Mouse (Mus musculus) embryo, embryonic 11.5 days (tissue): Measurements from ENCODE around the gene Nrg3.
"Not testable (repeated sequence)": the region's sequence is repeated elsewhere in the genome, so short reads cannot be mapped to it uniquely, and the experiment has no call there.

Source experiments
- DNase-seq: peaks from one replicate; pipeline ENCODE4 v3.0.0-alpha.2; 2012; ENCODE audit warnings: low read depth, low spot score

Gene Nrg3

DNA sequence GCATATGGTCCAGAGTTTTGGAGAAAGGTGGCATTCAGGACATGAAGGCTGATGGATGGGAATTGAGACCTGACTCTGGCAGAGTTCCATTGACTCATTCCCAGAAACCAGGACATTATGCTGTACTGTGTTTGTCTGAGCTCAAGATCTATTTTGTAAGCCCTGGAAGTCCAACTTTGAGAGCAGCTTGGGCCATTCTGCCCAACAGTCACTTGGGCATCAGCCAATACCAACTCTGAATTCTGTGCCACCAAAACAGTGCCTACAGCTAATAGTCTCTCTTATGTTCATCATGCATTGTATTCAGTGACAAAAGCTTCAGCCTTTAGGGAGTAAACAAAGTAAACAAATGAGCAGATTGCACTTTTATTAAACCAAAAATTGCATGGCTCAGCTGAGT, 843.2 kb downstream of the Nrg3 start:
- DNase-seq: no peak

GRCm38 (mm10) chr14:38628862-38629619, 843.8 kb downstream of the Nrg3 start:
- no peak for DNase-seq

GRCm38 (mm10) chr14:38616969-38617368, 855.9 kb downstream of the Nrg3 start:
- DNase-seq: no peak

DNA sequence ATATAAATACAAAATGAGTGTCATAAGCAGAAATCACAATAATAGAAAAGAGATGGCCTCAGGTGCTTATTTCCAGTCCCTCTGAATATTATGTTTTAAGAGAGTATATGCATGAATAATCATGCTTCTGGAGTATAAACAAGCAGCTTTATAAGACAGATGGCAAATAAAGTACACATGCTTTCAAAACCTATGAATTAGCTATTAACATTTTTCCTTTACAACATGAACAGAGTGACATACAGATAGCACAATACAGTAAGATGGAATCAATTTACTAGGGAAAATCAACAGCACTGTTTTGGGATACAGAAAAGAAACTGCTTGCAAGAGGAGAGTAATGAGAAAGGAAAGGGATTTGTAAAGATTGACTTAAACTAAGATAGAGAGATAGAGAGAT, 875.2 kb downstream of the Nrg3 start:
- DNase-seq: no peak

DNA sequence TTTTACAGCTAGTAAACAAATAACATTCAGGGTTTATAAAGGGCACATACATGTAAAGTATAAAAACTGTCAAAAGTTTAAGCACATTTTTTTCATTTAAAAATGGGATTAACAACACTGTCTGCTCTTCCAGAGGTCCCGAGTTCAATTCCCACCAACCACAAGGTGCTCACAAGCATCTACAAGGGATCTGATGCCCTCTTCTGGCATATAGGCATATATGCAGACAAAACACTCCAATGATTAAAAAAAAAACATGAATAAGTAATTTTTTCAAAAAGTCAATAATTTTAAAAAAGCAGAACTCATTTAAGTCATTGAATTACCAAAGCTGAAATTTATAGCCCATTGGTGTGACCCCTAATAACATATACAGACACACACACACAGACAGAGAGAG, 878.6 kb downstream of the Nrg3 start:
- DNase-seq: no peak

DNA sequence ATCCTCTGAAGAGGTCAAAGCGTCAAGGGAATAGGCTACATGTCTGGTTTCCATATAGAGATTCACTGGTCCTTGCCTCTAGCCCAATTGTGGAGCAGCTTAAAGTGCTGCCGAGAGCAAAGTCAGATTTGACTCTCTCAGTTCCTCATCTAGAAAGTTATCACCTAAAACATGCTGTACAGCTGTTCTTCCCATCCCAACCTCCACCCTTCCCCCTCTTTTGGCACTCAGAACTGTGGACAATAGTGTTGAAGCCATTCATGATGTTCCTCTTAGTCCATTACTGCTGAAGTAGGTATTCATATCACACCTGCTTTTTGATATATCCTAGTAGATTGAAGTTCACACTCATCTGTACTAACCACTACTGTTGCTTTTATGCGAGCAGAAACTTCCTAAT, 896.1 kb downstream of the Nrg3 start:
- DNase-seq: no peak

- no peak for DNase-seq
Measured at GRCm38 (mm10) chr14:38568184-38568583, 904.7 kb downstream of the Nrg3 start.

DNA sequence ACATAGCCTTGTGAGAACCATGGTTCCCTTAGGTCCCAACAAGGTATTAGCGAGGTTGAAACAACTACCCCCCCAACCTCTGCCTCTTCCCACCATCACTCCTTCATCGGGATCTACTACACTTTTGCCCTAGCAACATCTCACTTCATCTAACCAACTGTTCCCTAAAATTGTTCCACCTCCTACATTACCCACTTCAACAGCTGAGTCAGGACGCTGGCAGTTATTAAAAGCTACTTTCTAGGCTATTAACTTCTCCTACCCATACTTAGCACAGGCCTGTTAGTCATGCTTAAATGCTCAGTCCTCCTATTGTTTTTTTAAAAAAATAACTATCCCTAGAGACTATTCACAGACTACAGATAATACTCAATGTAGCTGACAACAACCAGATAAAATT, 906.7 kb downstream of the Nrg3 start:
- DNase-seq: no peak

DNA sequence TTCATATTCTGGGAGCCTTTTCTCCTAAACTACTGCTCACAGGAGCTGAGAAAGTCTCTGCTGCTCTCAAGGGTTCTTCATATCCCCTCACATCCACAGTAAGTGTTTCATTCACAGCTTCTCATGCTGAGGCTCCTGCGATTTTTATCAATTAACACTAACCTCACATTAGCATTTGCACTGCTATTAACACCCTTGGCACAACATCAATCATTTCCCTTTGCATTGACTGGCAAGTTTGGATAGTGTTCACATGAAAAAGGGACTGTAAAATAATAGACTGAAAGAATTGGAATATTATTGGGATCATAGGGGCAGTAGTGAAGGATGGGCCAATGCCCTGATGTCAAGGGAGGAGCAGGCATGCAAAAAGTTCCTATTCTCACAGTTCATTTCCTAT, 918.3 kb downstream of the Nrg3 start:
- DNase-seq: no peak

DNA sequence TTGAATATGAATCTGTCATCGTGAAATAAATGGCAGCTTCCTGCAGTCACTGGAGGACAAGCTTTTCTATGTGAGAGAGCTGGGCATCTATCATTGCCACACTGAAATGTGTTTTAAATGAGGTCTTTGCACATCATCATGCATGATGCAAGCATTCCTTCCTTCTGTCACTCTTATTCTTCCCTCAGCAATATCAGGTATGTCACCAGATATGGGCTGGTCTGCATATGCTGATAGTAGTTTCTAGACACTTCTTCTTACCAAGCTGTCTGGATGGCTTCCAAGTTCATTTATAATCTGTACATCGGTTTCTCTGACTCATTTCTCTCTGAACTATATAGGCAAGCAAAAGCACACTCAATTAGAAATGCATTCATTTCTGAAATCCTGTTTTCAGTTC, 925.6 kb downstream of the Nrg3 start:
- no peak for DNase-seq

GRCm38 (mm10) chr14:38535181-38535580, 937.7 kb downstream of the Nrg3 start:
- no peak for DNase-seq

- DNase-seq: no peak
Measured at GRCm38 (mm10) chr14:38533495-38533894, 939.4 kb downstream of the Nrg3 start.

DNA sequence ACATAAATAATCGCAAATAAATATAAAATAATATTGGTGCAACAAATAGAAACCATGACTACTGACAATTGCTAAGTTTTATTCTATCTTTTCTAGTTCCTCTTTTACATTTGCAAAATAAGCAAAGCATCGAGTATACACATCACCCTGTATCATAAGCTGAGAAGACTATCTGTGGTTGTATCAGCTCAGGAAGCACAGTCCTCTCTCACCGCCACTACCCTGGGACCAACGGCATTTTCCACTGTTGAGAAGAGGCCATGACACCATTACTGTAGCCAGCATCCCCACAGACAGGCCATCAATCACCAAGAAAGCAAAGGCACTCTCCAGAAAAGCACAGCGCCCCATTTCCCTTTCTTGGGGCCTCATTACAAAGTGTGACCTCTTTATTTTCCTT, 956.7 kb downstream of the Nrg3 start:
- DNase-seq: no peak

GRCm38 (mm10) chr14:38509016-38509415, 963.9 kb downstream of the Nrg3 start:
- no peak for DNase-seq

DNA sequence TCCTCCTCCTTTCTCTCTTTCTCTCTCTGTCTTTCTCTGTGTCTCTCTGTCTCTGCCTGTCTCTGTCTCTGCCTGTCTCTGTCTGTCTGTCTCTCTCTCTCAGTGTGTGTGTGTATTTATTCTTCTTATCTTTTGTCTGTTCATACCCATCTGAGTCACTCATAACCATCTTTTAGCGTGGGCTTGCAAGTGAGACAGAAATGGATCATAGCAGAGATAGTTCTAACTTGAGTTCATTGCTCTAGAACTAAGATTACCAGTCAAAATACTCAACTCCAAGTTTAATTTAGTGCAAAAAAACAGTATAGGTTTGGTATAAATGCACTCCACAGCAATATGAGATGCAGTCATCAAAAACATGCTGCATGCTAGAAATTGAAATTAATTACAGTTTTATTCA, 977.9 kb downstream of the Nrg3 start:
- DNase-seq: no peak

DNA sequence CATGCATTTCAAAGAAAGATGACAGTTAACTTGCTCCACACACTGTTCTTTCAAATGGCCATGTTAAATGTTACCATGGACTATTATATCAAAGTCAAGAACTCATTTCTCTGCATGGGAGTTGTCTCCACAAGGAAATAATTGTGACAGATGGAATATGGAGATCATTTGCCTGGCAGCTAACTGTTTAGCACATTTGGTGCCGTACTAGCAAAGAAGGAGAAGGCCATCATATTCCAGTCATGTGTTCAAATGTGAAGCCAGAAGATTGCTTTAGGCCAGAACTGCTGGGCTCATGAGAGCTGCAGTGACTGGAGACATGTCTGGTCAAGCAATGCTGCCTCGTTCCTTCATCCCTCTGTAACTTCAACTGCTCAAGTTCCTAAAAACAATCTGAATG, 1025.8 kb downstream of the Nrg3 start:
- DNase-seq: no peak

GRCm38 (mm10) chr14:38444788-38445187, 1028.1 kb downstream of the Nrg3 start:
- no peak for DNase-seq

DNA sequence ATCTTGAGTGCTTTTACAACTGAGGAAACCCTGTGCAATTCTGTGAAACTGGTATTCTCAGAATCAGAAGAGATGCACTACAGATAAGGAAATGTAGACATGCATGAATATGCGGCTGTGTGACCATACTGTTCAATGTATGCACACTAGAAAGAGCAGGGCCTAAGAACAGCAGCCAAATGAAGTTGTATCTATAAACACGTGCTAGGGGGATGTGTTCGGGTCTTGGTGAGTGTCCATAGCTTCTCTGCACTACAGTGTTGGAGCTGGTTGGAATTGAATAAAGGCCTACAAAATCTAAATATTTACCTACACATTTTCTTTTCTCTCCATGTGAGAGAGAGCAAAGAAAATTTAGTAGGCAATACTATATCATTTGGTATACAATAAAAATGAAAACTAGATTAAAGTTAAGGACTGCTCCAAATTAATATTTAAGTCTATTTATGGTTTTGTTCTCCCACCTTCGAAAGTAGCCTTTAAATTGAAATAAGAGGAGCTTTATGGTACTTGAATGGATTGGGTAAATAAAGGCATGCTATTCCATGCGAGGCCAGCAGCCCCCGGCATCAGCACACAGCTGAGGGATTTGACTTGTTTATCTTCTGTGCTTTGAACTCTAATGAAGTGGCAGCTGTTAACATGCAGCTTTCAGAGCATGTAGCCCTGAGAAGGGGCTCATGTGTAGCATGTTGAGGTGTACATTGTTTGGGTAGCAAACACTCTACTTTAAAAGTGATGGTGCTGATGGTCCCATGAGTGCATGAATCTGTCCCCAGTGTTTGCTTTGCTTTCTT, 1038.9 kb downstream of the Nrg3 start:
- no peak for DNase-seq

- no peak for DNase-seq
Measured at GRCm38 (mm10) chr14:38374660-38375059, 1098.2 kb downstream of the Nrg3 start.

- DNase-seq: no peak
Measured at GRCm38 (mm10) chr14:38340967-38341366, 1131.9 kb downstream of the Nrg3 start.

DNA sequence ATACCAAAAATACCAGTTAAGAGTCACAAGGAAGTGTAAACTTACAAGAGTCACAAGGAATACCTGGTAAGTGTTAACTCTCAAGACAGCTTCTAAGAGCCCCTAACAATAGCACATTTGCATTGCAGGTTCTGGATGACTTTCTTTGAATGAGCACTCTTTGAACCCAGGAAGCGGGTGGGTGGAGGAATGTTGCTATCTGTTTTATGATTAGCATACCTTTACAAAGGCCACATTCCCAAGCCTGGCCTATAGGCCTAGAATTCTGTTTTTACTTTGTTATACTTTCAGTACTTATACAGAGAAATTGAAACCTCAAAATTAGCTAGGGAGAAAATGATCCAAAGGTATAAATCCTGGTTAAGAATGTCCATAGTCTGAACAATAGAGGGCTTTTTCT, 1150.0 kb downstream of the Nrg3 start:
- not testable (repeated sequence) for DNase-seq

DNA sequence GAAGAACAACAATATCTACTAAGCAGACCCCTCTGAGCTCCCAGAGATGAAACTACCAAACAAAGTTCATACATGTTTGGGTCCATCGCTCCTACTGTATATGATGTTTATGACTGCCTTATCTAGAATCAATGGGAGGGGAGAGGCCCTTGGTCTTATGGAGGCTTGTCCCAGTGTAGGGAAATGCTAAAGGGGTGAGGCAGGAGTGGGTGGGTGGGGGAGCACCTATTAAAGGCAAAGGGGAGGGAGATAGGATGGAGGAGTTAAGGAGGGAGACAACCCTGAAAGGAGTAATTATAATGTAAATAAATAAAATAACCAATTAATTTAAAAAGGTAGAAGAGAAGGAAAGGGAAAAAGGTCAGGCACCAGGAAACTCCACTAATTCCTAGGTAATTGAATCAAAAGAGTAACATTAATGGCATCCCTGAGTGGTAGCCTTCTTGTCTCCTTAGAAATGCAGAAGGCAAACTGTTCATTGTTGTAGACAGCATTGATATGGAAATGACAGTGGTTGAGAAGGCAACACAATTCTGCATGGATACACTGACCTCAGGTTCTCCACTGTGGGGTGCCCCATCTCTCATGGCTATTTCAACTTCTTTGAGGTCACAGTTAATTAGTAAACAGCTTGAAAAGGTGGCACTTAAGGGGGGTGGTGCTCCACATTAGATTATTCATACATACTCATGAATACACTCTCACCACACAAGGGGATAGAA, 1152.1 kb downstream of the Nrg3 start:
- DNase-seq: no peak
